ENCODE assay signal across 23 mouse cellular contexts in genomic region chr19:47516879-47517278, GRCm38 (mm10). TPM values are rescaled to one million over a fixed set of nuclear protein-coding genes. Genes with fewer than 3 reads are reported as not detected.
DNase-seq lines count a peak whose midpoint lies in the region; ATAC-seq and TF ChIP-seq lines count a peak whose summit lies in the region.
"Had no signal": no experiment of that assay in that cellular context is flagged by ENCODE, and none has a peak within 500 bp of the region (broad histone marks: within the 10 kb centered on the region; RNA-seq: fewer than 3 reads in every experiment).

No protein-coding gene starts in this region.

- no peak overlapping the region for H3K4me2 ChIP-seq in forebrain, embryonic 14.5 days (ENCODE audit: low read length)
- no peak overlapping the region for H3K4me2 ChIP-seq in forebrain, embryonic 12.5 days
- no peak overlapping the region for H3K4me2 ChIP-seq in heart, embryonic 12.5 days
- no peak overlapping the region for H3K4me2 ChIP-seq in heart, embryonic 11.5 days
- no peak overlapping the region for H3K4me2 ChIP-seq in heart, postnatal 0 days (ENCODE audit: low read depth, low read length)
- H3K4me2 ChIP-seq: hindbrain, embryonic 14.5 days; liver, embryonic 15.5 days; midbrain, embryonic 12.5 days; neural tube, embryonic 15.5 days had no signal

- no peaks in the 10 kb centered on the region for H3K4me1 ChIP-seq in forebrain, embryonic 14.5 days (ENCODE audit: control insufficient read depth, insufficient read depth, low read length)
- H3K4me1 ChIP-seq in forebrain, embryonic 12.5 days, result 0 out of 2 replicates have a peak, but pooled peaks cover 3% of the 10 kb centered on the region
- H3K4me1 ChIP-seq in heart, embryonic 12.5 days (replicated peaks), result peaks cover 48% of the 10 kb centered on the region
- H3K4me1 ChIP-seq in heart, embryonic 11.5 days (ENCODE audit: control insufficient read depth, insufficient read depth, low read length), result peaks cover 17% of the 10 kb centered on the region
- H3K4me1 ChIP-seq in heart, postnatal 0 days (ENCODE audit: control insufficient read depth, insufficient read depth), result peaks cover 37% of the 10 kb centered on the region; the same call in 1 of the 2 replicates
- no peaks in the 10 kb centered on the region for H3K4me1 ChIP-seq in limb, embryonic 10.5 days
- H3K4me1 ChIP-seq: midbrain, embryonic 12.5 days had no signal

- peaks cover 41% of the 10 kb centered on the region for H3K36me3 ChIP-seq in forebrain, embryonic 14.5 days (ENCODE audit: control insufficient read depth, insufficient read depth, low read length)
- H3K36me3 ChIP-seq in forebrain, embryonic 12.5 days (replicated peaks), result peaks cover 35% of the 10 kb centered on the region
- H3K36me3 ChIP-seq in heart, embryonic 12.5 days, result peaks cover 35% of the 10 kb centered on the region
- 0 out of 2 replicates have a peak, but pooled peaks cover 3% of the 10 kb centered on the region for H3K36me3 ChIP-seq in heart, embryonic 11.5 days (ENCODE audit: control insufficient read depth, insufficient read depth, low read length)
- H3K36me3 ChIP-seq in heart, postnatal 0 days (replicated peaks; ENCODE audit: control insufficient read depth, insufficient read depth, low read length), result peaks cover 10% of the 10 kb centered on the region; the same call in 1 of the 2 replicates
- peaks cover 75% of the 10 kb centered on the region for H3K36me3 ChIP-seq in limb, embryonic 10.5 days

- intact Hi-C loops in left cerebral cortex, postnatal 14 days (cut with DNase I), result no loop called here

- H3K9me3 ChIP-seq in forebrain, embryonic 14.5 days (replicated peaks; ENCODE audit: control insufficient read depth, low read length), result no peaks in the 10 kb centered on the region
- no peaks in the 10 kb centered on the region for H3K9me3 ChIP-seq in forebrain, embryonic 12.5 days
- H3K9me3 ChIP-seq in heart, embryonic 12.5 days (replicated peaks), result no peaks in the 10 kb centered on the region
- H3K9me3 ChIP-seq in heart, embryonic 11.5 days (replicated peaks; ENCODE audit: control insufficient read depth, low read length), result no peaks in the 10 kb centered on the region
- H3K9me3 ChIP-seq in heart, postnatal 0 days (replicated peaks; ENCODE audit: control insufficient read depth, low read length), result no peaks in the 10 kb centered on the region
- no peaks in the 10 kb centered on the region for H3K9me3 ChIP-seq in limb, embryonic 10.5 days (replicated peaks)
- H3K9me3 ChIP-seq: liver, embryonic 15.5 days; midbrain, embryonic 12.5 days; neural tube, embryonic 15.5 days had no signal

- no peak overlapping the region for H3K9ac ChIP-seq in forebrain, embryonic 14.5 days (ENCODE audit: low read length)
- no peak overlapping the region for H3K9ac ChIP-seq in forebrain, embryonic 12.5 days
- no peak overlapping the region for H3K9ac ChIP-seq in heart, embryonic 12.5 days
- H3K9ac ChIP-seq in heart, embryonic 11.5 days (ENCODE audit: low read depth, low read length), result no peak overlapping the region
- no peak overlapping the region for H3K9ac ChIP-seq in heart, postnatal 0 days (replicated peaks; ENCODE audit: low read depth, low read length)
- H3K9ac ChIP-seq: hindbrain, embryonic 14.5 days; liver, embryonic 15.5 days; midbrain, embryonic 12.5 days; neural tube, embryonic 15.5 days had no signal

- H3K27me3 ChIP-seq in forebrain, embryonic 14.5 days (replicated peaks; ENCODE audit: control insufficient read depth, insufficient read depth, low read length), result no peaks in the 10 kb centered on the region
- no peaks in the 10 kb centered on the region for H3K27me3 ChIP-seq in forebrain, embryonic 12.5 days
- no peaks in the 10 kb centered on the region for H3K27me3 ChIP-seq in heart, embryonic 12.5 days (replicated peaks)
- no peaks in the 10 kb centered on the region for H3K27me3 ChIP-seq in heart, embryonic 11.5 days (ENCODE audit: control insufficient read depth, insufficient read depth, low read length)
- H3K27me3 ChIP-seq in heart, postnatal 0 days (ENCODE audit: control insufficient read depth, insufficient read depth, low read length), result no peaks in the 10 kb centered on the region
- no peaks in the 10 kb centered on the region for H3K27me3 ChIP-seq in limb, embryonic 10.5 days (ENCODE audit: low read depth, poor library complexity, severe bottlenecking)
- H3K27me3 ChIP-seq: liver, embryonic 15.5 days; midbrain, embryonic 12.5 days; neural tube, embryonic 15.5 days had no signal

- H3K27ac ChIP-seq in forebrain, embryonic 14.5 days (ENCODE audit: low read depth, low read length), result no peak overlapping the region
- no peak overlapping the region for H3K27ac ChIP-seq in forebrain, embryonic 12.5 days
- peak overlapping the region; percentile 32; the same call in 1 of the 2 replicates for H3K27ac ChIP-seq in heart, embryonic 12.5 days (ENCODE audit: poor library complexity, severe bottlenecking)
- H3K27ac ChIP-seq in heart, embryonic 11.5 days (ENCODE audit: low read depth, low read length), result no peak overlapping the region
- peak overlapping the region; percentile 55 for H3K27ac ChIP-seq in heart, postnatal 0 days (ENCODE audit: low read depth)
- no peak overlapping the region for H3K27ac ChIP-seq in limb, embryonic 10.5 days
- H3K27ac ChIP-seq: hindbrain, embryonic 14.5 days; left cerebral cortex, adult 2 months; liver, embryonic 15.5 days; midbrain, embryonic 12.5 days; neural tube, embryonic 15.5 days had no signal

- H3K4me3 ChIP-seq in forebrain, embryonic 14.5 days (ENCODE audit: low read depth, low read length), result no peak overlapping the region
- no peak overlapping the region for H3K4me3 ChIP-seq in forebrain, embryonic 12.5 days (replicated peaks)
- H3K4me3 ChIP-seq in heart, embryonic 12.5 days, result no peak overlapping the region
- H3K4me3 ChIP-seq in heart, embryonic 11.5 days (ENCODE audit: low read depth, low read length), result no peak overlapping the region
- no peak overlapping the region for H3K4me3 ChIP-seq in heart, postnatal 0 days (ENCODE audit: low read depth, low read length)
- H3K4me3 ChIP-seq in limb, embryonic 10.5 days, result no peak overlapping the region
- H3K4me3 ChIP-seq: left cerebral cortex, adult 2 months; liver, embryonic 15.5 days; midbrain, embryonic 12.5 days; neural tube, embryonic 15.5 days had no signal

- 81% methylated on average over 12 of the region's 12 CpGs for WGBS in forebrain, embryonic 14.5 days
- 94% methylated on average over 12 of the region's 12 CpGs for WGBS in forebrain, embryonic 12.5 days
- 68% methylated on average over 12 of the region's 12 CpGs for WGBS in heart, embryonic 12.5 days
- 74% methylated on average over 12 of the region's 12 CpGs for WGBS in heart, embryonic 11.5 days (ENCODE audit: insufficient replicate concordance)
- WGBS in heart, postnatal 0 days, result 39% methylated on average over 12 of the region's 12 CpGs
- WGBS in limb, embryonic 10.5 days, result 93% methylated on average over 12 of the region's 12 CpGs

- peak; percentile 46 for DNase-seq in forebrain, embryonic 14.5 days (ENCODE audit: low spot score)
- peak; percentile 42 to 67 for DNase-seq in left cerebral cortex, postnatal 14 days (ENCODE audit: low spot score in 2 of 2)
- DNase-seq in left cerebral cortex, adult 18-20 months (ENCODE audit: low spot score in 2 of 2), result no peak
- DNase-seq in heart, postnatal 0 days (ENCODE audit: low spot score), result peak; percentile 70
- DNase-seq in limb, embryonic 10.5 days (ENCODE audit: low spot score), result no peak
- DNase-seq: adrenal gland, postnatal 10 days; cerebellum, adult 9-10 months; kidney, adult 18-20 months; layer of hippocampus, adult 9-11 months; left cerebral cortex, postnatal 4 days; lung, postnatal 14 days; right cerebral cortex, postnatal 25 days; spleen, adult 18-20 months; thymus, postnatal 14 days had no signal

- no peak for TF ChIP-seq CTCF in heart, postnatal 0 days (IDR thresholded peaks at IDR 0.05; ENCODE audit: low read depth)

- TF ChIP-seq EP300 in heart, postnatal 0 days (IDR thresholded peaks at IDR 0.05; ENCODE audit: low read depth), result no peak

- no peak for ATAC-seq in forebrain, embryonic 14.5 days
- ATAC-seq in forebrain, embryonic 12.5 days (ENCODE audit: low FRiP score), result no peak
- no peak for ATAC-seq in heart, embryonic 12.5 days (ENCODE audit: insufficient number of reproducible peaks, low FRiP score)
- no peak for ATAC-seq in heart, embryonic 11.5 days (replicated peaks; ENCODE audit: insufficient number of reproducible peaks, low FRiP score, low TSS enrichment)
- ATAC-seq in heart, postnatal 0 days (ENCODE audit: insufficient read depth, low read depth), result no peak
- ATAC-seq: inflammation-experienced regulatory T-cells, adult 6 months had no signal

RNA-seq across cellular contexts. Expression of gene Stn1, which starts 20.4 kb away (rescaled TPM):
- polyA plus RNA-seq in forebrain, embryonic 14.5 days (2014; fragmentation: Nextera tagmentation; extraction: Ambion mirVana), result 39.0 and 41.6 TPM in 2 replicates
- 37.2 and 45.3 TPM in 2 replicates for polyA plus RNA-seq in forebrain, embryonic 12.5 days (2016; fragmentation: Nextera tagmentation; extraction: Ambion mirVana)
- 34.2 and 35.3 TPM in 2 replicates for polyA plus RNA-seq in heart, embryonic 12.5 days (2016; fragmentation: Nextera tagmentation; extraction: Ambion mirVana)
- polyA plus RNA-seq in heart, embryonic 11.5 days (2014; fragmentation: Nextera tagmentation; extraction: Ambion mirVana), result 40.0 and 41.6 TPM in 2 replicates
- 10 to 100 TPM; 28.5 to 29.9 TPM for total RNA-seq in left cerebral cortex, postnatal 14 days (2021)
- total RNA-seq in left cerebral cortex, adult 18-20 months (2021), result 10 to 100 TPM; 24.9 to 25.3 TPM
- total RNA-seq in heart, postnatal 0 days (2014; rRNA removed; ENCODE audit: low replicate concordance), result 26.1 and 71.6 TPM in 2 replicates
- polyA plus RNA-seq in heart, postnatal 0 days (2015; fragmentation: Nextera tagmentation; extraction: Ambion mirVana), result 20.1 and 21.6 TPM in 2 replicates
- polyA plus RNA-seq in limb, embryonic 10.5 days (2016; fragmentation: Nextera tagmentation; extraction: Ambion mirVana), result 62.3 and 74.5 TPM in 2 replicates

RNA-seq across cellular contexts. Expression of gene Sh3pxd2a, which starts 52.7 kb away (rescaled TPM):
- 3.0 and 3.4 TPM in 2 replicates for polyA plus RNA-seq in forebrain, embryonic 14.5 days (2014; fragmentation: Nextera tagmentation; extraction: Ambion mirVana)
- polyA plus RNA-seq in forebrain, embryonic 12.5 days (2016; fragmentation: Nextera tagmentation; extraction: Ambion mirVana), result 3.7 TPM in 2 replicates
- 6.2 TPM in 2 replicates for polyA plus RNA-seq in heart, embryonic 12.5 days (2016; fragmentation: Nextera tagmentation; extraction: Ambion mirVana)
- polyA plus RNA-seq in heart, embryonic 11.5 days (2014; fragmentation: Nextera tagmentation; extraction: Ambion mirVana), result 6.9 and 10.1 TPM in 2 replicates
- 10 to 100 TPM; 30.9 TPM for total RNA-seq in left cerebral cortex, postnatal 14 days (2021)
- total RNA-seq in left cerebral cortex, adult 18-20 months (2021), result 10 to 100 TPM; 31.8 to 32.4 TPM
- 45.0 and 47.2 TPM in 2 replicates for total RNA-seq in heart, postnatal 0 days (2014; rRNA removed; ENCODE audit: low replicate concordance)
- 2.9 and 3.4 TPM in 2 replicates for polyA plus RNA-seq in heart, postnatal 0 days (2015; fragmentation: Nextera tagmentation; extraction: Ambion mirVana)
- polyA plus RNA-seq in limb, embryonic 10.5 days (2016; fragmentation: Nextera tagmentation; extraction: Ambion mirVana), result 3.1 and 3.8 TPM in 2 replicates

Comparison
In these comparisons a context has a peak if more than half of its experiments do, and no peak if none do; other contexts are left out.
1. DNase-seq: peak in forebrain, embryonic 14.5 days (single experiment), left cerebral cortex, postnatal 14 days (2 of 2) and heart, postnatal 0 days (single experiment); none in left cerebral cortex, adult 18-20 months (0 of 2) and limb, embryonic 10.5 days (single experiment).
2. H3K27ac ChIP-seq: peak in heart, embryonic 12.5 days (single experiment) and heart, postnatal 0 days (single experiment); none in forebrain, embryonic 14.5 days (single experiment), forebrain, embryonic 12.5 days (single experiment), heart, embryonic 11.5 days (single experiment) and limb, embryonic 10.5 days (single experiment).